In genomic region chr9:43827593-43827992, GRCm38 (mm10) we compare ENCODE assay signal across 9 mouse cellular contexts.
DNase-seq lines count a peak whose midpoint lies in the region; ATAC-seq and TF ChIP-seq lines count a peak whose summit lies in the region.
"Had no signal": no experiment of that assay in that cellular context is flagged by ENCODE, and none has a peak within 500 bp of the region (broad histone marks: within the 10 kb centered on the region; RNA-seq: fewer than 3 reads in every experiment).

No protein-coding gene starts in this region.

- no peaks in the 10 kb centered on the region for H3K79me2 ChIP-seq in C2C12 (ENCODE audit: control insufficient read depth, insufficient read depth)

- TF ChIP-seq CTCF in forebrain, postnatal 0 days (IDR thresholded peaks at IDR 0.05; ENCODE audit: low read depth) = peak; percentile 64
- TF ChIP-seq CTCF in C2C12 (IDR thresholded peaks at IDR 0.05; ENCODE audit: control insufficient read depth, insufficient read depth, insufficient read length) = peak; percentile 37
- peak; percentile 89 for TF ChIP-seq CTCF in bone marrow macrophage, adult 2 months (IDR thresholded peaks at IDR 0.05; ENCODE audit: low read depth, low read length)

- 37% methylated on average over 5 of the region's 5 CpGs for WGBS in forebrain, postnatal 0 days
- 53% methylated on average over 5 of the region's 5 CpGs for WGBS in forebrain, embryonic 12.5 days

- H3K27ac ChIP-seq in forebrain, postnatal 0 days (ENCODE audit: low read depth, low read length) = no peak overlapping the region
- no peak overlapping the region for H3K27ac ChIP-seq in forebrain, embryonic 12.5 days
- no peak overlapping the region for H3K27ac ChIP-seq in bone marrow macrophage, adult 2 months (ENCODE audit: insufficient read depth, low read depth, low read length)

- no peak for ATAC-seq in forebrain, postnatal 0 days
- no peak for ATAC-seq in forebrain, embryonic 12.5 days (ENCODE audit: low FRiP score)
- 0 out of 2 replicates have a peak, but pooled peaks have one; percentile 33 for ATAC-seq in monocyte, adult 5-6 weeks (replicated peaks; ENCODE audit: insufficient number of reproducible peaks, low FRiP score, low TSS enrichment, poor library complexity, severe bottlenecking)

- no peaks in the 10 kb centered on the region for H3K27me3 ChIP-seq in forebrain, postnatal 0 days (ENCODE audit: insufficient read depth, low read length)
- peaks cover 3% of the 10 kb centered on the region; the same call in 1 of the 2 replicates for H3K27me3 ChIP-seq in forebrain, embryonic 12.5 days
- H3K27me3 ChIP-seq in C2C12 (ENCODE audit: control insufficient read depth, insufficient read depth, insufficient read length) = peaks cover 8% of the 10 kb centered on the region
- H3K27me3 ChIP-seq: limb, embryonic 15.5 days had no signal

- H3K9me3 ChIP-seq in forebrain, postnatal 0 days (ENCODE audit: low read length) = no peaks in the 10 kb centered on the region
- no peaks in the 10 kb centered on the region for H3K9me3 ChIP-seq in forebrain, embryonic 12.5 days
- H3K9me3 ChIP-seq: limb, embryonic 15.5 days had no signal

- no peak for TF ChIP-seq POLR2A in bone marrow macrophage, adult 2 months (IDR thresholded peaks at IDR 0.05; ENCODE audit: borderline replicate concordance, low read depth, low read length)

- H3K79me3 ChIP-seq in C2C12 (ENCODE audit: low read depth) = no peaks in the 10 kb centered on the region

- H3K4me1 ChIP-seq in forebrain, postnatal 0 days (ENCODE audit: insufficient read depth) = no peaks in the 10 kb centered on the region
- peaks cover 15% of the 10 kb centered on the region for H3K4me1 ChIP-seq in forebrain, embryonic 12.5 days
- no peaks in the 10 kb centered on the region for H3K4me1 ChIP-seq in bone marrow macrophage, adult 2 months (ENCODE audit: control insufficient read depth, insufficient read depth, low read length)

- DNase-seq in forebrain, postnatal 0 days = no peak
- peak; percentile 33 to 35 for DNase-seq in gastrocnemius, adult 8-10 months (ENCODE audit: low spot score in 2 of 2)
- peak; percentile 53 to 66 for DNase-seq in layer of hippocampus, postnatal 10 days (ENCODE audit: low spot score in 2 of 2)
- DNase-seq in thymus, postnatal 25 days = peak; percentile 57

- H3ac ChIP-seq in C2C12 (ENCODE audit: control insufficient read depth, insufficient read length, low read depth) = no peak overlapping the region

- no peak overlapping the region for H3K4me3 ChIP-seq in forebrain, postnatal 0 days (ENCODE audit: low read depth, low read length)
- no peak overlapping the region for H3K4me3 ChIP-seq in forebrain, embryonic 12.5 days (replicated peaks)
- H3K4me3 ChIP-seq in C2C12 (ENCODE audit: insufficient read depth, poor library complexity, severe bottlenecking) = no peak overlapping the region
- H3K4me3 ChIP-seq in bone marrow macrophage, adult 2 months (ENCODE audit: insufficient read depth, low read length) = no peak overlapping the region
- H3K4me3 ChIP-seq: limb, embryonic 15.5 days had no signal

- no peak overlapping the region for H3K4me2 ChIP-seq in forebrain, postnatal 0 days (ENCODE audit: low read depth)
- H3K4me2 ChIP-seq in forebrain, embryonic 12.5 days = no peak overlapping the region
- H3K4me2 ChIP-seq: limb, embryonic 15.5 days had no signal

- no peak overlapping the region for H3K9ac ChIP-seq in forebrain, postnatal 0 days
- no peak overlapping the region for H3K9ac ChIP-seq in forebrain, embryonic 12.5 days
- H3K9ac ChIP-seq: limb, embryonic 15.5 days had no signal

- no peaks in the 10 kb centered on the region for H3K36me3 ChIP-seq in forebrain, postnatal 0 days (ENCODE audit: insufficient read depth)
- no peaks in the 10 kb centered on the region for H3K36me3 ChIP-seq in forebrain, embryonic 12.5 days (replicated peaks)
- no peaks in the 10 kb centered on the region for H3K36me3 ChIP-seq in C2C12 (ENCODE audit: control insufficient read depth, insufficient read depth)
- H3K36me3 ChIP-seq: limb, embryonic 15.5 days had no signal

TF ChIP-seq in C2C12, 6 proteins besides CTCF, POLR2A, EP300 and RAD21:
- no peak for TF ChIP-seq MAX (IDR thresholded peaks at IDR 0.05)
- TF ChIP-seq MYOG (IDR thresholded peaks at IDR 0.05; ENCODE audit: control insufficient read depth, extremely low read depth, insufficient read length) = no peak
- TF ChIP-seq MYOD1 (IDR thresholded peaks at IDR 0.05; ENCODE audit: control insufficient read depth, insufficient read length, low read depth) = no peak
- TF ChIP-seq FOSL1 (IDR thresholded peaks at IDR 0.05; ENCODE audit: insufficient read depth, low read length, poor library complexity, severe bottlenecking) = no peak
- TF ChIP-seq CEBPB (IDR thresholded peaks at IDR 0.05; ENCODE audit: low read depth) = no peak
- no peak for TF ChIP-seq USF1 (IDR thresholded peaks at IDR 0.05; ENCODE audit: low read depth)

Comparison
In these comparisons a context has a peak if more than half of its experiments do, and no peak if none do; other contexts are left out.
1. CTCF ChIP-seq: peak in every context shown above with its lines; median percentile 89 in bone marrow macrophage, adult 2 months; 64 in forebrain, postnatal 0 days; 37 in C2C12.